Mouse (Mus musculus) CH12.LX (cell line): ENCODE measurements around the gene Gatad2a.

Experiments used
- BHLHE40 ChIP-seq: IDR thresholded peaks from 2 replicates; pipeline ENCODE4 v1.6.1; 2011; ENCODE audit warnings: mild to moderate bottlenecking, low read depth, low read length, improper control_type of control experiment
- CHD2 ChIP-seq: IDR thresholded peaks from 2 replicates; pipeline ENCODE4 v1.6.1; 2011; ENCODE audit warnings: low read length, improper control_type of control experiment
- CTCF ChIP-seq, 2 experiments: IDR thresholded peaks in 1 of 2; conservative IDR thresholded peaks in 1 of 2; 2 replicates each; pipeline ENCODE4 v1.5.1; 2011 to 2012; ENCODE audit warnings: low read depth in 2 of 2, low read length in 2 of 2, improper control_type of control experiment in 1 of 2, inconsistent platforms in 1 of 2, mild to moderate bottlenecking in 1 of 2, moderate library complexity in 1 of 2
- ELF1 ChIP-seq: IDR thresholded peaks from 2 replicates; pipeline ENCODE4 v1.6.1; 2014; ENCODE audit warnings: low read depth, mild to moderate bottlenecking, inconsistent platforms, low read length, improper control_type of control experiment
- ETS1 ChIP-seq: conservative IDR thresholded peaks from 2 replicates; pipeline ENCODE4 v1.6.1; 2012; ENCODE audit warnings: low read depth, mild to moderate bottlenecking, inconsistent platforms, low read length, improper control_type of control experiment, moderate library complexity
- HCFC1 ChIP-seq: IDR thresholded peaks from 2 replicates; pipeline ENCODE4 v1.6.1; 2012; ENCODE audit warnings: low read depth, mild to moderate bottlenecking, inconsistent platforms, low read length, improper control_type of control experiment
- MAFK ChIP-seq: IDR thresholded peaks from 2 replicates; pipeline ENCODE4 v1.6.1; 2011; ENCODE audit warnings: low read length, improper control_type of control experiment; ENCODE audit not compliant: insufficient replicate concordance
- MAX ChIP-seq: IDR thresholded peaks from 2 replicates; pipeline ENCODE4 v1.6.1; 2011; ENCODE audit warnings: low read length, improper control_type of control experiment
- MYC ChIP-seq: IDR thresholded peaks from 2 replicates; pipeline ENCODE4 v1.6.1; 2011; ENCODE audit warnings: low read depth, mild to moderate bottlenecking, improper control_type of control experiment, low read length
- NELFE ChIP-seq: IDR thresholded peaks from 2 replicates; pipeline ENCODE4 v1.6.1; 2011; ENCODE audit warnings: low read depth, low read length, improper control_type of control experiment
- POLR2A ChIP-seq: IDR thresholded peaks from 2 replicates; pipeline ENCODE4 v1.6.1; 2011; ENCODE audit warnings: low read depth, mild to moderate bottlenecking, improper control_type of control experiment, low read length
- SIN3A ChIP-seq: IDR thresholded peaks from 2 replicates; pipeline ENCODE4 v1.6.1; 2012; ENCODE audit warnings: low read length, improper control_type of control experiment, inconsistent platforms
- ZC3H11A ChIP-seq: IDR thresholded peaks from 2 replicates; pipeline ENCODE4 v1.6.1; 2012; ENCODE audit warnings: low read depth, mild to moderate bottlenecking, inconsistent platforms, low read length, improper control_type of control experiment
- ZNF384 ChIP-seq: IDR thresholded peaks from 2 replicates; pipeline ENCODE4 v1.6.1; 2012; ENCODE audit warnings: low read depth, low read length, improper control_type of control experiment, inconsistent platforms

- TF ChIP-seq POLR2A (no peak), CTCF (conservative IDR thresholded peaks at IDR 0.05 in 1 of 2, IDR thresholded peaks at IDR 0.05 in 1 of 2; ENCODE audit: low read depth in 2 of 2, low read length in 2 of 2) (no peak), MAFK (no peak), ZC3H11A (no peak), ELF1 (no peak), CHD2 (no peak), NELFE (no peak), MYC (no peak), ZNF384 (no peak), BHLHE40 (no peak), ETS1 (no peak), HCFC1 (no peak), MAX (no peak), SIN3A (no peak)
Observed at GRCm38 (mm10) chr8:69911917-69912316, 84.3 kb downstream of the Gatad2a start.
